Mouse (Mus musculus): ENCODE results near the gene Tiam2. TPM values are rescaled to one million over a fixed set of nuclear protein-coding genes. Genes with fewer than 3 reads are reported as not detected.
A peak's percentile ranks its signal among the peaks of the same experiment; 100 is the strongest.

Gene Tiam2
- polyA plus RNA-seq, 1 experiment from 2014 or later = 29.3 TPM

DNA sequence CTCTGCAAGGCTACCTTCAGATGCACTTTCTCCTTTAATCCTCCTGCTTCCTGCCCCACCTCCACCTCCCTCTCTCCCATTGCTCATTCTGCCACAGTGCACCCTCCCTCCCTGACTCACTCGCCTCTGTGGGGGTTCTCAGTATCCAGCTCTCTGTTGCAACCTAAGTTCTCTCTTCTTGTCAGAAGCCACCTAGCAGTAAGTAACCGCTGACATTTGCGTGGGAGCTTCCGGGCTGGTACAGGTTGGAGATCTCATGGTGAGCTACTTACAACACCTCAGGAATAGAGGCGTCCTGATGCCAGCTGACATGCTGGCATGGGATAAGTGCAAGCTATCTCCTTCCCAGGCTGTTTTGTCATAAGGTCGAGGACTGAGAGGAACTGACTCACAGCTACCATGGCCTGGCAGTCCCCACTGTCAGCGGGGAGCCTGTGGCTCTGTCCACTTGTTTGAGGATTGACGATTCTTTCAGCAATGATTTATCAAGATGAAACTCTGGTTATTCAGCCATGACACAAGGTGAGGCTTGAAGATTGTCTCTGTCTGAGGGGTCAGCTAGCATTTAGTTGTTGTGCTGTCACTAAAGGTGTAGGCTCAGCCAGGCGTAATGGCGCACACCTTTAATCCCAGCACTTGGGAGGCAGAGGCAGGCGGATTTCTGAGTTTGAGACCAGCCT is 164.0 kb downstream of the Tiam2 start:
- H3K4me3 ChIP-seq = no peak overlapping the region
- H3K4me2 ChIP-seq (replicated peaks) = no peak overlapping the region
- H3K9ac ChIP-seq = no peak overlapping the region
- no peaks in the 10 kb centered on the region for H3K9me3 ChIP-seq
- no peak overlapping the region for H3K27ac ChIP-seq
- no peaks in the 10 kb centered on the region for H3K4me1 ChIP-seq
- no peaks in the 10 kb centered on the region for H3K27me3 ChIP-seq
- 86% methylated on average over 11 of the region's 11 CpGs for WGBS
- peaks cover 39% of the 10 kb centered on the region for H3K36me3 ChIP-seq
- no peak for ATAC-seq (ENCODE audit: low FRiP score, low read depth)

DNA sequence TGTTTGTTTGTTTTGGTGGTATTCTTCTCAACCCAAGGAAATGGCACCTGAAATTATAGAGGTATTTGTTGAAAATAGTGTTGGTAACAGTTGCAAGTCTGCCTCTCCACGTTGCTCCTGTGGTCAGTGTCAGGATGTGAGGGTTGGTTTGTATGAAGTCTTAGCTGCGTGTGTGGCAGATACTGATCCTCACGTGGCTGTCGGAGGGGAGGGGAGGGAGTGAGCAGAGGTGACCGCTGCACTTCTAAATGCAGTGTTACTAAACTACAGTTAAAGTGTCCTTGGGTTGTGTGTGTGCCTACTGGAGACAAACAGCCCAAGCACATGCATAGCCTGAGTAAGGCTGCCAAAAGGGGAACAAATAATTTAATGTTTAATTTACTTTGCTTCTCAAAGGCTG is 164.7 kb downstream of the Tiam2 start:
- no peak overlapping the region for H3K4me2 ChIP-seq (replicated peaks)
- peaks cover 40% of the 10 kb centered on the region for H3K36me3 ChIP-seq
- H3K27me3 ChIP-seq = no peaks in the 10 kb centered on the region
- H3K9me3 ChIP-seq = no peaks in the 10 kb centered on the region
- no peak overlapping the region for H3K27ac ChIP-seq
- ATAC-seq (ENCODE audit: low FRiP score, low read depth) = no peak
- H3K9ac ChIP-seq = no peak overlapping the region
- no peak overlapping the region for H3K4me3 ChIP-seq
- H3K4me1 ChIP-seq = no peaks in the 10 kb centered on the region
- WGBS = 74% methylated on average over 5 of the region's 5 CpGs

GRCm38 (mm10) chr17:3491667-3492066 is 165.3 kb downstream of the Tiam2 start:
- H3K4me2 ChIP-seq (replicated peaks) = no peak overlapping the region
- H3K27ac ChIP-seq = no peak overlapping the region
- H3K4me3 ChIP-seq = no peak overlapping the region
- no peaks in the 10 kb centered on the region for H3K9me3 ChIP-seq
- H3K36me3 ChIP-seq = peaks cover 34% of the 10 kb centered on the region
- H3K27me3 ChIP-seq = no peaks in the 10 kb centered on the region
- WGBS = 88% methylated on average over 6 of the region's 6 CpGs
- H3K9ac ChIP-seq = no peak overlapping the region
- ATAC-seq (ENCODE audit: low FRiP score, low read depth) = no peak
- no peaks in the 10 kb centered on the region for H3K4me1 ChIP-seq

DNA sequence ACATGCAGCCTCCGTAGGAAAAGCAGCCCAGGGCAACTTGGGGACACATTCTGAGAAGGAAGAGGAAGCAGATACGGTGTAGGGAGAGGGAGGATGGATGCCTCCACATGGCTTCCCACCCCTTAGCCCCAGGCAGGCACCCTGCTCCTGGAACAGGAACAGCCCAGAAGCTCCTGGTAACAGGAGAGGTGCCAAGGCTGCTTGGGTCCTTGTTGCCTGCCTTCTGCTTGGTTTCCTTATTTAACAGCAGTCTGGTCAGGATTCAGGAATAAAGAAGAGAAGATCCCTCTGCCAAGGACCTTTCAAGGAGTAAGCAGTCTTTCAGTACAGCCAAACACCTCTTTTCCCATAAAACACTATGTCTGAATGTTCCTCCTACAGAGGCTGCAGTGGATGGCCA is 169.2 kb downstream of the Tiam2 start:
- no peak for ATAC-seq (ENCODE audit: low FRiP score, low read depth)
- no peaks in the 10 kb centered on the region for H3K4me1 ChIP-seq
- H3K4me3 ChIP-seq = no peak overlapping the region
- 75% methylated on average over 2 of the region's 2 CpGs for WGBS
- no peak overlapping the region for H3K27ac ChIP-seq
- peaks cover 15% of the 10 kb centered on the region; the same call in 1 of the 2 replicates for H3K36me3 ChIP-seq
- H3K4me2 ChIP-seq (replicated peaks) = no peak overlapping the region
- H3K9ac ChIP-seq = no peak overlapping the region
- no peaks in the 10 kb centered on the region for H3K27me3 ChIP-seq
- no peaks in the 10 kb centered on the region for H3K9me3 ChIP-seq

DNA sequence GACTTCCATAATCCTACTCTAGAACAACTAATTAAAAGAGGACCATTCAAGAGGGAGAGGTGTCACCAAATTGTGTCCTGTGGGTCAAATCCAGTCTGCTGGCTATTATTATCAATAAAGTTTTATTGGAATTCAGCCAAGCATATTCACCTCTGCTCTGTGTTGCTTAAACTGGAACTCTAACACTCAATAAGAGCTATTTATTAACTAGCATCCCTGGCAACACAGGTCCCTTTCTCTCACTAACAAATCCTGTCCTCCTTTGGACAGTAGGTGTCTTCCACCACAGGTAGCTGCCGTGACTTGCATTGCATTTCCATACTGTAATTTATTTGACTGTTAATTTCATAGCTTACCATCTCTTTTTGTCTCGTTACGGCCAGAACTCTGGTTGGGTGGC is 169.7 kb downstream of the Tiam2 start:
- Histone ChIP-seq H3K9me3 (no peaks in the 10 kb centered on the region), H3K4me3 (no peak overlapping the region), H3K27me3 (no peaks in the 10 kb centered on the region), H3K9ac (no peak overlapping the region), H3K4me2 (replicated peaks) (no peak overlapping the region), H3K4me1 (no peaks in the 10 kb centered on the region), H3K36me3 (peaks cover 15% of the 10 kb centered on the region; the same call in 1 of the 2 replicates), H3K27ac (no peak overlapping the region)
- no peak for ATAC-seq (ENCODE audit: low FRiP score, low read depth)
- 84% methylated on average over 3 of the region's 3 CpGs for WGBS

DNA sequence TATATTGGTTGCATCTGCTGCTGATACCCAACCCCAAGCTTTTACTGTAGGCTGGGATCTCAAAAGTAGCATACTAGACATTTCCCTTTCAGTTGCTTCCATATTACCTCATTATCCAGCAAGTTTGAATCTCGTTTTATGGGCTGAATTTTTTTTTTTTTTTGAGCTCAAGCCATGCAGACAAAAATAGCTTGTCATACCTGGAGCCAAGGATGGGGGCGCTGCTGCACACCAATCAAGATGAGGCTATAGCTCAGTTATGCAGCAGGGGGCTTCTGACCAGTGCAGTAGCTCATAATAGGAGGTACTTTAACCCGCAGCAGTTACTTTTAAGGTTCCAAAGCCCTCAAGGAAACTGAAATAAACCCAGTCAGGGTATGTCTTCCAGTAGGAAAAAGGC is 171.7 kb downstream of the Tiam2 start:
- no peak overlapping the region for H3K9ac ChIP-seq
- H3K36me3 ChIP-seq = peaks cover 30% of the 10 kb centered on the region
- ATAC-seq (ENCODE audit: low FRiP score, low read depth) = no peak
- H3K9me3 ChIP-seq = no peaks in the 10 kb centered on the region
- no peak overlapping the region for H3K27ac ChIP-seq
- H3K4me1 ChIP-seq = no peaks in the 10 kb centered on the region
- H3K4me3 ChIP-seq = no peak overlapping the region
- H3K27me3 ChIP-seq = no peaks in the 10 kb centered on the region
- 23% methylated on average over 3 of the region's 3 CpGs for WGBS
- H3K4me2 ChIP-seq (replicated peaks) = no peak overlapping the region

DNA sequence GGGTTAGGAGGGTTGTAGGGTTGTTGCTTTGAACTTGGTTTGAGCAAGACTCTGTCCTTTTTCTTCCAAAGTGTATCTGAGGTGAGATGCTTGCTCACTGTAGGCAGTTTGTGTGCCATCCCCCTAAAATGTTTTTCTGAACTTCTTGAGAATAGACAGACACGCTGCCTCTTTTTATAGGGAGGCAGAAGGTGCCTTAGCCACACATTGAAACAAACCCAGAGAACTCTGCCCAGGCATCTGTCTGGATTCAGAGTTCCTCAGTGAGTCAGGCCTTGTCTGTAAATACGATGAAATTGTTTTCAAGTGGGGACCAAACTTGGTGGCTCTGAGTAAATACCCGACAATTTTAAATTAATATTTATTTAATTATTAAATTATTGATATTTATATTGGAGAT is 172.2 kb downstream of the Tiam2 start:
- Histone ChIP-seq H3K36me3 (peaks cover 35% of the 10 kb centered on the region), H3K9ac (no peak overlapping the region), H3K4me3 (no peak overlapping the region), H3K4me1 (no peaks in the 10 kb centered on the region), H3K27me3 (no peaks in the 10 kb centered on the region), H3K27ac (no peak overlapping the region), H3K9me3 (no peaks in the 10 kb centered on the region), H3K4me2 (replicated peaks) (no peak overlapping the region)
- no peak for ATAC-seq (ENCODE audit: low FRiP score, low read depth)
- 91% methylated on average over 3 of the region's 3 CpGs for WGBS

GRCm38 (mm10) chr17:3499468-3499867 is 173.1 kb downstream of the Tiam2 start:
- WGBS = 91% methylated on average over 8 of the region's 8 CpGs
- H3K9ac ChIP-seq = no peak overlapping the region
- no peak overlapping the region for H3K4me3 ChIP-seq
- no peaks in the 10 kb centered on the region for H3K9me3 ChIP-seq
- H3K4me1 ChIP-seq = no peaks in the 10 kb centered on the region
- ATAC-seq (ENCODE audit: low FRiP score, low read depth) = no peak
- peaks cover 38% of the 10 kb centered on the region for H3K36me3 ChIP-seq
- H3K27ac ChIP-seq = no peak overlapping the region
- H3K4me2 ChIP-seq (replicated peaks) = no peak overlapping the region
- H3K27me3 ChIP-seq = no peaks in the 10 kb centered on the region

GRCm38 (mm10) chr17:3500076-3500475 is 173.7 kb downstream of the Tiam2 start:
- H3K27ac ChIP-seq = no peak overlapping the region
- H3K4me3 ChIP-seq = no peak overlapping the region
- WGBS = 91% methylated on average over 6 of the region's 6 CpGs
- H3K4me2 ChIP-seq (replicated peaks) = no peak overlapping the region
- H3K9ac ChIP-seq = no peak overlapping the region
- H3K4me1 ChIP-seq = no peaks in the 10 kb centered on the region
- ATAC-seq (ENCODE audit: low FRiP score, low read depth) = no peak
- H3K27me3 ChIP-seq = no peaks in the 10 kb centered on the region
- H3K9me3 ChIP-seq = no peaks in the 10 kb centered on the region
- H3K36me3 ChIP-seq = peaks cover 44% of the 10 kb centered on the region

DNA sequence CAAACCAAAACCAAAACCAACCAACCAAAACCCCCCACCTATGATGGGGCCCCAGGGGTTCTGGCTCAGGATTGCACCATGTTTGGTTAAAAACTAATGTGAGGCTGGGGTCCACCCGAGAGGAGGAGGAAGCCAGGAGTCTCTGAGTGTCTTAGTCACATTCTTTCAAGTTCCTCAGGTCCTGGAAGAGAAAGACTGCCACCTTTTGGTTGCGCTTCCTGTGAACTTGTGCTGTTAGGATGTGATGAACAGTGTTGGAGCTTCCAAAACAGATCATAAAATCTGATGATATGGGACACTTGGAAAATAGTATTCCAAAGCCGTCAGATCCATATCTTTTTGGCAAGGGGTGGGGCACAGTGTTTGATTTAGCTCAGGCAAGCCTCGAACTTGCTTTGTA is 174.6 kb downstream of the Tiam2 start:
- no peak overlapping the region for H3K4me2 ChIP-seq (replicated peaks)
- H3K27ac ChIP-seq = no peak overlapping the region
- H3K9ac ChIP-seq = no peak overlapping the region
- H3K9me3 ChIP-seq = no peaks in the 10 kb centered on the region
- 87% methylated on average over 4 of the region's 4 CpGs for WGBS
- no peak for ATAC-seq (ENCODE audit: low FRiP score, low read depth)
- no peak overlapping the region for H3K4me3 ChIP-seq
- H3K4me1 ChIP-seq = no peaks in the 10 kb centered on the region
- no peaks in the 10 kb centered on the region for H3K27me3 ChIP-seq
- H3K36me3 ChIP-seq = peaks cover 46% of the 10 kb centered on the region

DNA sequence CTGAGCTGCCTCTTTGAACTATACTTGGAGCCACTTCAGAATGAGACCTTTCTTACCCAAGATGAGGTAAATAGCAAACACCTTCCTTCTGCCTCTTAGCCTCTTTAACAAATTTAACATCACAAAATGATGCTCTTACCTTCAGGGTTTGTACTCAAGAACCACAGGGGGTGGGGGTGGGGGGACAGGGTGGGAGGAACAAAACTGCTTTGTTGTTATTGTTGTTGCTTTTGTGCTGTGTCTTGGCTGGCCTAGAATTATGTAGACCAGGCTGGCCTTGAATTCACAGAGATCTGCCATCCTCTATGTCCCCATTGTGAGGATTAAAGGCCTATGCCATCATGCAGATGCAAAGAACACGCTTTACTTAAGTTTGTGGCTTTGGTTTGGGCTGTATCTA is 179.3 kb downstream of the Tiam2 start:
- no peaks in the 10 kb centered on the region for H3K9me3 ChIP-seq
- H3K27ac ChIP-seq = no peak overlapping the region
- H3K4me2 ChIP-seq (replicated peaks) = no peak overlapping the region
- H3K4me1 ChIP-seq = no peaks in the 10 kb centered on the region
- no peaks in the 10 kb centered on the region for H3K27me3 ChIP-seq
- 83% methylated on average over 1 of the region's 1 CpGs for WGBS
- ATAC-seq (ENCODE audit: low FRiP score, low read depth) = no peak
- H3K36me3 ChIP-seq = peaks cover 64% of the 10 kb centered on the region
- H3K4me3 ChIP-seq = no peak overlapping the region
- H3K9ac ChIP-seq = no peak overlapping the region

GRCm38 (mm10) chr17:3506508-3506907 is 180.1 kb downstream of the Tiam2 start:
- no peaks in the 10 kb centered on the region for H3K4me1 ChIP-seq
- H3K36me3 ChIP-seq = peaks cover 68% of the 10 kb centered on the region
- no peak overlapping the region for H3K4me2 ChIP-seq (replicated peaks)
- no peaks in the 10 kb centered on the region for H3K9me3 ChIP-seq
- H3K27ac ChIP-seq = no peak overlapping the region
- 87% methylated on average over 8 of the region's 8 CpGs for WGBS
- H3K27me3 ChIP-seq = no peaks in the 10 kb centered on the region
- H3K4me3 ChIP-seq = no peak overlapping the region
- no peak overlapping the region for H3K9ac ChIP-seq
- ATAC-seq (ENCODE audit: low FRiP score, low read depth) = no peak

GRCm38 (mm10) chr17:3509841-3510240 is 183.5 kb downstream of the Tiam2 start:
- ATAC-seq (ENCODE audit: low FRiP score, low read depth) = peak; percentile 59
- Histone ChIP-seq H3K9ac (no peak overlapping the region), H3K27ac (no peak overlapping the region), H3K4me3 (no peak overlapping the region), H3K4me1 (no peaks in the 10 kb centered on the region), H3K27me3 (no peaks in the 10 kb centered on the region), H3K4me2 (replicated peaks) (no peak overlapping the region), H3K36me3 (peaks cover 62% of the 10 kb centered on the region), H3K9me3 (no peaks in the 10 kb centered on the region)
- 12% methylated on average over 1 of the region's 1 CpGs for WGBS
